In genomic region chr14:45565216-45566065, GRCm38 (mm10) we compare ENCODE assay signal across 8 mouse cellular contexts. TPM values are rescaled to one million over a fixed set of nuclear protein-coding genes. Genes with fewer than 3 reads are reported as not detected.
DNase-seq lines count a peak whose midpoint lies in the region; ATAC-seq and TF ChIP-seq lines count a peak whose summit lies in the region.

No protein-coding gene starts in this region.

- peak overlapping the region; percentile 45 for H3K4me2 ChIP-seq in embryonic facial prominence, embryonic 12.5 days (replicated peaks)
- peak overlapping the region; percentile 69 for H3K4me2 ChIP-seq in intestine, postnatal 0 days (replicated peaks; ENCODE audit: low read depth)
- H3K4me2 ChIP-seq in liver, embryonic 13.5 days = peak overlapping the region; percentile 57
- H3K4me2 ChIP-seq in neural tube, embryonic 12.5 days (replicated peaks) = peak overlapping the region; percentile 63

- peak; percentile 74 for DNase-seq in adrenal gland, postnatal 10 days
- peak; percentile 64 to 70 for DNase-seq in heart, adult 18-20 months
- no peak for DNase-seq in liver, embryonic 13.5 days
- DNase-seq in thymus, postnatal 25 days = peak; percentile 6
- DNase-seq in cerebellum, adult 11 months = no peak

- TF ChIP-seq CTCF in intestine, postnatal 0 days (IDR thresholded peaks at IDR 0.05; ENCODE audit: low read depth) = no peak

- H3K27ac ChIP-seq in embryonic facial prominence, embryonic 12.5 days = peak overlapping the region; percentile 86
- no peak overlapping the region for H3K27ac ChIP-seq in intestine, postnatal 0 days (ENCODE audit: low read depth, low read length)
- H3K27ac ChIP-seq in liver, embryonic 13.5 days = no peak overlapping the region
- H3K27ac ChIP-seq in neural tube, embryonic 12.5 days = no peak overlapping the region

- ATAC-seq in embryonic facial prominence, embryonic 12.5 days (ENCODE audit: insufficient number of reproducible peaks, insufficient read depth, low FRiP score, low TSS enrichment) = peak; percentile 54
- 0 out of 2 replicates have a peak, but pooled peaks have one; percentile 19 for ATAC-seq in intestine, postnatal 0 days
- ATAC-seq in liver, embryonic 13.5 days (ENCODE audit: low read depth) = no peak
- ATAC-seq in neural tube, embryonic 12.5 days (ENCODE audit: low FRiP score, low read depth) = peak; percentile 62

- H3K4me3 ChIP-seq in embryonic facial prominence, embryonic 12.5 days = peak overlapping the region; percentile 28
- peak overlapping the region; percentile 4; the same call in 1 of the 2 replicates for H3K4me3 ChIP-seq in intestine, postnatal 0 days (ENCODE audit: low read depth, low read length)
- no peak overlapping the region for H3K4me3 ChIP-seq in liver, embryonic 13.5 days (replicated peaks)
- peak overlapping the region; percentile 7 for H3K4me3 ChIP-seq in neural tube, embryonic 12.5 days

- no peaks in the 10 kb centered on the region for H3K27me3 ChIP-seq in embryonic facial prominence, embryonic 12.5 days
- no peaks in the 10 kb centered on the region for H3K27me3 ChIP-seq in intestine, postnatal 0 days (replicated peaks; ENCODE audit: control insufficient read depth, insufficient read depth, low read length)
- no peaks in the 10 kb centered on the region for H3K27me3 ChIP-seq in liver, embryonic 13.5 days
- H3K27me3 ChIP-seq in neural tube, embryonic 12.5 days (replicated peaks) = no peaks in the 10 kb centered on the region

- no peaks in the 10 kb centered on the region for H3K9me3 ChIP-seq in embryonic facial prominence, embryonic 12.5 days
- H3K9me3 ChIP-seq in intestine, postnatal 0 days (ENCODE audit: control insufficient read depth) = no peaks in the 10 kb centered on the region
- H3K9me3 ChIP-seq in liver, embryonic 13.5 days (replicated peaks) = no peaks in the 10 kb centered on the region
- H3K9me3 ChIP-seq in neural tube, embryonic 12.5 days = no peaks in the 10 kb centered on the region

- H3K36me3 ChIP-seq in embryonic facial prominence, embryonic 12.5 days = no peaks in the 10 kb centered on the region
- H3K36me3 ChIP-seq in intestine, postnatal 0 days (ENCODE audit: control insufficient read depth, insufficient read depth) = no peaks in the 10 kb centered on the region
- no peaks in the 10 kb centered on the region for H3K36me3 ChIP-seq in liver, embryonic 13.5 days
- no peaks in the 10 kb centered on the region for H3K36me3 ChIP-seq in neural tube, embryonic 12.5 days

- WGBS in embryonic facial prominence, embryonic 12.5 days = 5% methylated on average over 20 of the region's 20 CpGs
- 15% methylated on average over 20 of the region's 20 CpGs for WGBS in intestine, postnatal 0 days
- WGBS in liver, embryonic 13.5 days (ENCODE audit: insufficient replicate concordance) = 23% methylated on average over 20 of the region's 20 CpGs
- WGBS in neural tube, embryonic 12.5 days = 8% methylated on average over 20 of the region's 20 CpGs

- H3K9ac ChIP-seq in embryonic facial prominence, embryonic 12.5 days = no peak overlapping the region
- H3K9ac ChIP-seq in intestine, postnatal 0 days (ENCODE audit: low read depth, low read length) = no peak overlapping the region
- no peak overlapping the region for H3K9ac ChIP-seq in liver, embryonic 13.5 days
- H3K9ac ChIP-seq in neural tube, embryonic 12.5 days = no peak overlapping the region

- H3K4me1 ChIP-seq in embryonic facial prominence, embryonic 12.5 days = peaks cover 18% of the 10 kb centered on the region
- no peaks in the 10 kb centered on the region for H3K4me1 ChIP-seq in intestine, postnatal 0 days (replicated peaks; ENCODE audit: control insufficient read depth, insufficient read depth, low read length)
- H3K4me1 ChIP-seq in liver, embryonic 13.5 days (replicated peaks) = no peaks in the 10 kb centered on the region; the same call in 1 of the 2 replicates
- 0 out of 2 replicates have a peak, but pooled peaks cover 5% of the 10 kb centered on the region for H3K4me1 ChIP-seq in neural tube, embryonic 12.5 days

RNA-seq across cellular contexts. Expression of gene Fermt2, which starts 35.5 kb away (rescaled TPM):
- 100 to 1,000 TPM; 160 to 178 TPM for total RNA-seq in adrenal gland, postnatal 10 days (2021)
- 95.6 and 111 TPM in 2 replicates for polyA plus RNA-seq in embryonic facial prominence, embryonic 12.5 days (2016; fragmentation: Nextera tagmentation; extraction: Ambion mirVana)
- 100 to 1,000 TPM; 215 to 269 TPM for total RNA-seq in heart, adult 18-20 months (2021)
- polyA plus RNA-seq in intestine, postnatal 0 days (2015; fragmentation: Nextera tagmentation; extraction: Ambion mirVana) = 138 and 147 TPM in 2 replicates
- polyA plus RNA-seq in liver, embryonic 13.5 days (2015; fragmentation: Nextera tagmentation; extraction: Ambion mirVana) = 31.6 and 35.4 TPM in 2 replicates
- 78.1 and 85.4 TPM in 2 replicates for polyA plus RNA-seq in neural tube, embryonic 12.5 days (2016; fragmentation: Nextera tagmentation; extraction: Ambion mirVana)

Comparison
In these comparisons a context has a peak if more than half of its experiments do, and no peak if none do; other contexts are left out.
1. DNase-seq: peak in adrenal gland, postnatal 10 days (single experiment), heart, adult 18-20 months (2 of 2) and thymus, postnatal 25 days (single experiment); none in liver, embryonic 13.5 days (single experiment) and cerebellum, adult 11 months (single experiment).
2. Peak in every context shown above with its lines, with median percentiles within 50 percentile points of each other: H3K4me2 ChIP-seq.